Mouse (Mus musculus): ENCODE data around the gene Setdb2. TPM values are rescaled to one million over a fixed set of nuclear protein-coding genes. Genes with fewer than 3 reads are reported as not detected.

Gene Setdb2
- polyA plus RNA-seq (2017; shearing (Covaris generic)), result 34.2 TPM

DNA sequence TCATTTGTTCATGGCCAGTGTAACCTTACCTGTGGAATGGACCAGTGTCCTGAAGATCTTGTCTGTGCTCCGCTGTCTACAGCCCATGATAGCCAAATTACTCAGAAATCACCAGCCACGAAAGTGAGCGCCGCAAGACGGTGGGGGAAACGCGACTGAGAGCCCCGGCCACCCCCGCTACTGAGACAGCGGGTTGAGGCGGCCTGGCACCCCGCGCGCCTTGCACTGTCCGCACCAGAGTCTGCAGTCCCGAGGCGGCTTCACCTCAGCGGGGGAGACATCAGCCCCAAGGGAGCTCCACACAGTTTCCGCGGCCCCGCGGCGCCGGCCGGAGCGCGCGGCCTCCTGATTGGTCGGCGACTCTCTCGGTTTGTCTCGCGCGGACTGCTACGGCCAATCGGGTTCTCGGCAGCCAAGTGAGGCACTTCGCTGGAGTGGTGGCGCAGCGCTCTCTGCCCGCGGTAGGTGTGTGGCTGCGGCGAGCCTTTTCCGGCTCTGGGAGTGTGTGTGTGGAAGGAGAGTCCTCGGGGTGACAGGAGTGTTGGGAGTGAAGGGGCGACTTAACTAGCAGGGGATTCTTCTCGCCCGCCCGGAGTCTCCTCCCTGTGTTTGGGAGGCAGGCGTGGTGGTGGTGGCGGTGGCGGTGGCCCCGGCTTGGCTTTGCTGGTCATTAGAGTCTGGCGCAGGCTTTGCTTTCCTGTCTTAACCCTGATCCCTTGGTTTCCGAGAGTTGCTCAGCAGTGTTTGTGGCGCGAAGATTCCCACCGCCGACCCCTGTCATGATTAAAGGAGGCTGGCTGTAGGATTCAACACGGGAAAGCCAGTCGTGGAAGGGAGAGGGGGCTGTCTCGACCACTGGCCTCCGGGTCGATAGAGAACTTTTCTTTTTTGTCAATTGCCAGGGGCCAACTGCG lies at the start of gene Setdb2, which contains the start of gene Cab39l:
Gene Setdb2, minus strand, starts transcription at position 327 of the 914 bp plus-strand sequence.
Gene Cab39l, plus strand, starts transcription at position 415 of the 914 bp plus-strand sequence.

DNA sequence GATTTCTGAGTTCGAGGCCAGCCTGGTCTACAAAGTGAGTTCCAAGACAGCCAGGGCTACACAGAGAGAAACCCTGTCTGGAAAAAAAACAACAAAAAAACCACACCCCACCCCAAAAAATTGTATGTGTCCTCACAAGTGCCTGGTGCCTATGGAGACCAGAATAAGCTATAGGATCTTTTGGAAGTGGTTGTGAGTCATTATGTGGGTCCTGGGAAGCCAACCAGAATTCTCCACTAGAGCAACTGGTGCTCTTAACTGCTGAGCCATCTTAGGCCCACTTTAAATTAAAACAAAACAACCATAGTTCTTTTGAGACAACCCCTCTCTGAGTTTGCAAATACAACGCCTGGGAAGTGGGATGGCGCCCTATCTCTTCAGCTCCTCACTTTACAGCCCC lies 45.4 kb downstream of the Setdb2 start, which contains the start of gene Phf11c:
Gene Phf11c, minus strand, starts transcription at position 101 of the 400 bp plus-strand sequence.

DNA sequence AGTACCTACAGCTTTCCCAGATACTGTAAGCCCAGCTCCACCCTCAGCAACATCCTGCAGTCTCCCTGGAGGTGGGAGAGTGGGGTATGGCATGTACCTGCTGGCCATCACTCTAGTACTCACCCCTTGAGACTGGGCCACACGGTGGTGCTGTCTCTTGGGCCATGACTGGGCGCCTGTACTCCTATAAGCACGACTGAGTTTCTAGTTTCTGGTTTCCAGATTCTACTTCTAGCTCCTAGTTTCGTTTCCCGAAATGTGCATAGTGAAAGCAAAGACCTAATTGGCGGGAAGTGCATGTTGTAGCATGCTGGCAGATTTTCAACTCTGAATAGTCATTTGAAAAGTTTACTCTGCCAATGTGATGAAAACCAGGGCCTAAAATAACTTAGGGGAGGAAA lies 75.4 kb downstream of the Setdb2 start, which contains the start of gene Phf11d:
Gene Phf11d, minus strand, starts transcription at position 227 of the 401 bp plus-strand sequence.

Other genes starting within 250 kb of the Setdb2 start
- gene Rcbtb1, start 239.7 kb downstream of the Setdb2 start, polyA plus RNA-seq (2017; shearing (Covaris generic)), result 85.8 TPM
- gene Gm6904, start 180.7 kb downstream of the Setdb2 start, polyA plus RNA-seq (2017; shearing (Covaris generic)), result 5.2 TPM
- gene Phf11a, start 143.4 kb downstream of the Setdb2 start, polyA plus RNA-seq (2017; shearing (Covaris generic)), result 8.4 TPM
- 61.2 TPM for gene Phf11b, start 99.5 kb downstream of the Setdb2 start, polyA plus RNA-seq (2017; shearing (Covaris generic))
- gene Phf11d, start 75.4 kb downstream of the Setdb2 start, polyA plus RNA-seq (2017; shearing (Covaris generic)), result 6.8 TPM
- 8.1 TPM for gene Phf11c, start 45.5 kb downstream of the Setdb2 start, polyA plus RNA-seq (2017; shearing (Covaris generic))
- 49.6 TPM for gene Cab39l, start 88 bp upstream of the Setdb2 start, polyA plus RNA-seq (2017; shearing (Covaris generic))
- gene Cdadc1, start 157.1 kb upstream of the Setdb2 start, polyA plus RNA-seq (2017; shearing (Covaris generic)), result 44.2 TPM
- not detected for gene Shisa2, start 184.4 kb upstream of the Setdb2 start, polyA plus RNA-seq (2017; shearing (Covaris generic))